Mouse (Mus musculus) hindbrain, embryonic 10.5 days (tissue): ENCODE results near the gene Ccdc84. TPM values are rescaled to one million over a fixed set of nuclear protein-coding genes. Genes with fewer than 3 reads are reported as not detected.
"Not testable (repeated sequence)": the region's sequence is repeated elsewhere in the genome, so short reads cannot be mapped to it uniquely, and the experiment has no call there.

Experiments
- DNase-seq: peaks from one replicate; pipeline ENCODE4 v3.0.0-alpha.2; 2017; ENCODE audit warnings: low spot score
- H3K27ac ChIP-seq: fragments of 300-500 bp; sonication (generic); 2 replicates; pipeline ENCODE4 v1.5.1; 2016; ENCODE audit warnings: mild to moderate bottlenecking, moderate library complexity
- H3K27me3 ChIP-seq: fragments of 300-500 bp; sonication (generic); 2 replicates; pipeline ENCODE4 v1.6.1; 2016; ENCODE audit warnings: mild to moderate bottlenecking; ENCODE audit not compliant: poor library complexity, insufficient read depth, severe bottlenecking
- H3K36me3 ChIP-seq: fragments of 300-500 bp; sonication (generic); 2 replicates; pipeline ENCODE4 v1.6.1; 2016; ENCODE audit warnings: mild to moderate bottlenecking, moderate library complexity
- H3K4me1 ChIP-seq: fragments of 300-500 bp; sonication (generic); replicated peaks from 2 replicates; pipeline ENCODE4 v1.6.1; 2016; ENCODE audit warnings: mild to moderate bottlenecking
- H3K4me3 ChIP-seq: fragments of 300-500 bp; sonication (generic); 2 replicates; pipeline ENCODE4 v1.5.1; 2016; ENCODE audit warnings: mild to moderate bottlenecking, moderate library complexity
- H3K9me3 ChIP-seq: fragments of 300-500 bp; sonication (generic); 2 replicates; pipeline ENCODE4 v1.6.1; 2016; ENCODE audit warnings: mild to moderate bottlenecking, moderate library complexity
- WGBS: fragments of 180-500 bp; shearing (Covaris S2); methylation state at CpG from one replicate; pipeline ENCODE4 v1.1.7; 2016; 5-methylcytosine and 5-hydroxymethylcytosine counted together
- polyA plus RNA-seq: library from polyadenylated mRNA; unstranded; fragments of >200 nt; fragmentation: Nextera tagmentation; extraction: Ambion mirVana; gene quantifications from 2 replicates; pipeline ENCODE4 v1.2.1, GENCODE M21; 2016

Gene Ccdc84
- polyA plus RNA-seq, 1 experiment from 2014 or later: 27.7 TPM

- Histone ChIP-seq H3K27me3 (no peaks in the 10 kb centered on the region), H3K9me3 (0 out of 2 replicates have a peak, but pooled peaks cover 5% of the 10 kb centered on the region), H3K4me1 (peaks cover 14% of the 10 kb centered on the region), H3K27ac (no peak overlapping the region), H3K36me3 (peaks cover 11% of the 10 kb centered on the region), H3K4me3 (no peak overlapping the region)
- WGBS: 74% methylated on average over 5 of the region's 5 CpGs
- DNase-seq: no peak
Observed at GRCm38 (mm10) chr9:44420280-44420898, 2.0 kb upstream of the Ccdc84 start.

DNA sequence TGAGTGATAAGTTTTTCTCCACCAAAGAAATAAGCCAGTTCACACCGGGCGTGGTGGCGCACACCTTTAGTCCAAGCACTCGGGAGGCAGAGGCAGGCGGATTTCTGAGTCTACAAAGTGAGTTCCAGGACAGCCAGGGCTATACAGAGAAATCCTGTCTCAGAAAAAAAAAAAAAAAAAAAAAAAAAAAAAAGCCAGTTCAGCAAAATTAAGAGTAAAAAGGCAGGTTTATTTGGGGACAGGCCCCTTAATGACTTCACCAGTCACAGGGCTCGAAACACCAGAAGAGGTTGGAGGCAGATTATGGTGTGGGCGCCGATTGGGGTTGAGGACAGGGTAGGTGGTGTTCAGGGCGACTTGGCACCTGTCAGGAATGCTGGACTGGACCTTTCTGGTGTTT lies 1.4 kb upstream of the Ccdc84 start:
- peaks cover 14% of the 10 kb centered on the region for H3K36me3 ChIP-seq
- not testable (repeated sequence) for H3K27ac ChIP-seq, H3K9me3 ChIP-seq, H3K27me3 ChIP-seq, DNase-seq, H3K4me3 ChIP-seq
- WGBS: 94% methylated on average over 9 of the region's 9 CpGs
- H3K4me1 ChIP-seq: peaks cover 14% of the 10 kb centered on the region

DNA sequence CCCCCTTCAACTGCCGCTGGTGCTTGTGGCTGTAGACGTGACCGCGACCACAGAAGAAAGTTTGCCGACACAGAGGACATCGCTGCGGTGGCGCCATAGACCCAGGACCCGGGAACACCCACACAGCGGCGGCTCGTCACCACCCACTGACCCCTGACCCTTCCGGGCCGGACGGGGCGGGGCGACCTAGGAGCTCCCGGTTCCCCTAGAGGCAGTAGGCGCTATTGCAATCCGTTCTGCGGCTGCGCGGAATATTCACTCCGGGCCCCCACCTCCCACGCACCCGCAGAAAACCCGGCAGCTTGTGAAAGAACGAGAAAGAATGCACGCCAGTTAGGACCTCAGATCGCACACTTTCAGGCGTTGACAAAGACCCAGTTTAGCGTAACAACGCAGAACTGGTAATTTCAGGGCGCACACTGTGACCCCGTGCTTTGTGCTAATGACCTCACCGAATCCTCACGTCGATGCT lies 441 bp downstream of the Ccdc84 start:
- peak overlapping the region; percentile 92 for H3K27ac ChIP-seq
- H3K27me3 ChIP-seq: no peaks in the 10 kb centered on the region
- peaks cover 32% of the 10 kb centered on the region for H3K36me3 ChIP-seq
- H3K4me1 ChIP-seq: peaks cover 14% of the 10 kb centered on the region
- WGBS: under 1% methylated on average over 38 of the region's 38 CpGs
- peak; percentile 92 for DNase-seq
- H3K4me3 ChIP-seq: peak overlapping the region; percentile 85
- H3K9me3 ChIP-seq: 0 out of 2 replicates have a peak, but pooled peaks cover 5% of the 10 kb centered on the region

DNA sequence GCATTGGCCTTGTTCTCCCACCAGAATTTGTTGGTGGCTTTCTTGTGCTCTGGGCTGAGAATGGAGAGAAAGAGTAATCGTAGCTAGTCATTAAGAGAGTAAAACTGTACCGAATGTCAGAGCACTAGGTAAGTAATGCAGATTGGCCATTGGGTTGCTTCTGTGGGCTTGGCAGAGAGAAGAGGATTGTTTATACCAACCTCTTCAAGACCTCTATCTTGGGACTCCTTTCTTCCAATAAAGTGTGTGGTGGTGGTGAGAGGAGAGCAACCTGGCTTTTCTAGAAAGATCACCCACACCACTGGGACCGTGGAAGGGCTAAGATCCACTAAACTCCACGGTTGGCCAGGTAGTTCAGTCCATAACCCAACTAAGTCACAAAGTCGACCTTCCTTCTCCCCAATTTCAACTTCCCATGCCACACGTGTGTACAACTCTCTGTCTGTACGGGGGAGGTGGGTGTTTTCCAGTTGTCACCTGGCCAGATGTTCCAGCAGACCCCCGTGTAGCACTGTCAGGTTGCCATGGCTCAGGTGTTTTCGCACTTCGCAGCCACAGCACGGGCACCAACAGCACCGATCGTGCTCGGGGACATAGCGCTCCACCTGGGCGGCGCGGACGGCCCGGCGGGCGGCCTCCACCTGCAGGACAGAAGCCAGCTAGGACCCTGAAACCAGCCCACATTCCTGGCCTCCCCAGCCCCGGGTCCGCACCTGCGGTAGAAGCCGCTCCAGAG lies 1.0 kb downstream of the Ccdc84 start:
- no peak for DNase-seq
- Histone ChIP-seq H3K27me3 (no peaks in the 10 kb centered on the region), H3K4me3 (peak overlapping the region; percentile 85), H3K36me3 (peaks cover 39% of the 10 kb centered on the region), H3K9me3 (0 out of 2 replicates have a peak, but pooled peaks cover 5% of the 10 kb centered on the region), H3K27ac (peak overlapping the region; percentile 92), H3K4me1 (peaks cover 14% of the 10 kb centered on the region)
- 9% methylated on average over 26 of the region's 26 CpGs for WGBS

GRCm38 (mm10) chr9:44412781-44413180 lies 5.6 kb downstream of the Ccdc84 start:
- no peak overlapping the region for H3K4me3 ChIP-seq
- peaks cover 21% of the 10 kb centered on the region for H3K4me1 ChIP-seq
- DNase-seq: no peak
- no peaks in the 10 kb centered on the region for H3K9me3 ChIP-seq
- peaks cover 76% of the 10 kb centered on the region for H3K36me3 ChIP-seq
- H3K27me3 ChIP-seq: no peaks in the 10 kb centered on the region
- WGBS: 90% methylated on average over 2 of the region's 2 CpGs
- H3K27ac ChIP-seq: no peak overlapping the region

GRCm38 (mm10) chr9:44412306-44412705 lies 6.1 kb downstream of the Ccdc84 start:
- no peak overlapping the region for H3K4me3 ChIP-seq
- H3K27ac ChIP-seq: no peak overlapping the region
- peaks cover 76% of the 10 kb centered on the region for H3K36me3 ChIP-seq
- H3K27me3 ChIP-seq: no peaks in the 10 kb centered on the region
- DNase-seq: no peak
- peaks cover 17% of the 10 kb centered on the region for H3K4me1 ChIP-seq
- WGBS: 88% methylated on average over 4 of the region's 4 CpGs
- no peaks in the 10 kb centered on the region for H3K9me3 ChIP-seq

DNA sequence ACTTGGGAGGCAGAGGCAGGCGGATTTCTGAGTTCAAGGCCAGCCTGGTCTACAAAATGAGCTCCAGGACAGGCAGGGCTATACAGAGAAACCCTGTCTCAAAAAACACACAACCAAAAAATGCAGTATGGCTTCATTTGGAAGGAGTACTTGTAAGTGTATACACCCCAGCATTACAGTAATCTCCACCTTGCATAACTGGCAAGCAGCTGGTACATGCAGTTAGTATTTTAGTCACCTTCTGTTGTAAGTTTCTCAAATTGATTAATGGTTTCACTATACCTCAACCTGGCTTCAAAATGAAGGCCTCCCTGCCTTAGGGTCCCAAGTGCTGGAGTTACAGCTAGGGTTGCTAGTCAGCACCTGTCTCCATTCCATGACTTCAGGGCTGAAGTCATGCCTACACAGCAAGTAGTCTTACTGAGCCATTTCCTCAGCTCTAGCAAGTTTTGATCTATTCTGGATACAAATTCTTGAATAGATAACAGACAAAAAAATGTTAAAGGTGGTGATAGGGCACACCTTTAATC lies 6.7 kb downstream of the Ccdc84 start:
- Histone ChIP-seq H3K4me3 (no peak overlapping the region), H3K4me1 (peaks cover 13% of the 10 kb centered on the region), H3K27me3 (no peaks in the 10 kb centered on the region), H3K36me3 (peaks cover 76% of the 10 kb centered on the region), H3K27ac (no peak overlapping the region), H3K9me3 (no peaks in the 10 kb centered on the region)
- 86% methylated on average over 1 of the region's 1 CpGs for WGBS
- no peak for DNase-seq

- no peak for DNase-seq
- H3K9me3 ChIP-seq: no peaks in the 10 kb centered on the region
- peaks cover 71% of the 10 kb centered on the region for H3K36me3 ChIP-seq
- no peak overlapping the region for H3K4me3 ChIP-seq
- H3K27ac ChIP-seq: no peak overlapping the region
- peaks cover 17% of the 10 kb centered on the region for H3K4me1 ChIP-seq
- H3K27me3 ChIP-seq: no peaks in the 10 kb centered on the region
- 90% methylated on average over 2 of the region's 2 CpGs for WGBS
Observed at GRCm38 (mm10) chr9:44410647-44411336, 7.6 kb downstream of the Ccdc84 start.

DNA sequence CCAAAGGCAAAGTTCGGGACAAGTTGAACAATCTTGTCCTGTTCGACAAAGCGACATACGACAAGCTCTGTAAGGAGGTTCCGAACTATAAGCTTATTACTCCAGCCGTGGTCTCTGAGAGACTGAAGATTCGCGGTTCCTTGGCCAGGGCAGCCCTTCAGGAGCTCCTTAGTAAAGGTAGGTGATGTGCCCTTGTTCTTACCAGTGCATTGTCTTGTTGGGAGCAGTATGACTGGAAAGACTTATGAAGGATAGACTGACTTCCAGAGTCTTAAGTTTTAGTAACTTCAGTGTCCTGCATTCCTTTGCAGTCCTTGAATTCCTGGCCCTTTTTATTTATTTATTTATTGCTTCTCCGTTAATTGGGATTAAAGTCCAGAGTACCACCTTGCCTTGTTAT lies 9.7 kb downstream of the Ccdc84 start:
- H3K36me3 ChIP-seq: peaks cover 75% of the 10 kb centered on the region
- WGBS: 84% methylated on average over 9 of the region's 9 CpGs
- H3K27me3 ChIP-seq, H3K9me3 ChIP-seq, H3K27ac ChIP-seq, DNase-seq: not testable (repeated sequence)
- peaks cover 25% of the 10 kb centered on the region for H3K4me1 ChIP-seq
- peak overlapping the region; percentile 83 for H3K4me3 ChIP-seq

DNA sequence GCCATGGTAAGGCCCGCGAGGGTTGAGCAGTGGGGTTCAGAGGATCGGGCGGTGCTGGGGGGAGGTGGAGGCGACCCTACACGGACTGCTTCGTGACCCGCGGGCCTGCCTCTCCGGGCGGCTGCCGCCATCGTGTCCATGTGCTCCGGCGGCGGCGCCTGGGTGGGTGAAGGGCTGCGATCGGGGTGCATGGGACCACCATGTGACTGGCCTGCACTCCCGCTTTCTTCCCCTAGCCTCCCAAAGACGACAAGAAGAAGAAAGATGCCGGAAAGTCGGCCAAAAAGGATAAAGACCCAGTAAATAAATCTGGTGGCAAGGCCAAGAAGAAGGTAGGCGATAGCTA lies 10.6 kb downstream of the Ccdc84 start:
- DNase-seq: no peak
- Histone ChIP-seq H3K4me1 (peaks cover 25% of the 10 kb centered on the region), H3K4me3 (peak overlapping the region; percentile 83), H3K27me3 (no peaks in the 10 kb centered on the region), H3K9me3 (no peaks in the 10 kb centered on the region), H3K36me3 (peaks cover 74% of the 10 kb centered on the region), H3K27ac (peak overlapping the region; percentile 94)
- WGBS: under 1% methylated on average over 24 of the region's 24 CpGs

GRCm38 (mm10) chr9:44406906-44407751 lies 11.2 kb downstream of the Ccdc84 start, which contains the start of the genes Rps25 and Trappc4:
Rps25 (plus strand) TSS chr9:44407139.
Trappc4 (minus strand) TSS chr9:44407600.
- Histone ChIP-seq H3K4me1 (peaks cover 25% of the 10 kb centered on the region), H3K4me3 (peak within 1 kb of the TSS; percentile 83), H3K36me3 (peaks cover 74% of the 10 kb centered on the region), H3K27ac (peak within 1 kb of the TSS; percentile 94), H3K27me3 (no peaks in the 10 kb centered on the region), H3K9me3 (no peaks in the 10 kb centered on the region)
- WGBS: under 1% methylated on average over 51 of the region's 51 CpGs
- DNase-seq: peak; percentile 96

DNA sequence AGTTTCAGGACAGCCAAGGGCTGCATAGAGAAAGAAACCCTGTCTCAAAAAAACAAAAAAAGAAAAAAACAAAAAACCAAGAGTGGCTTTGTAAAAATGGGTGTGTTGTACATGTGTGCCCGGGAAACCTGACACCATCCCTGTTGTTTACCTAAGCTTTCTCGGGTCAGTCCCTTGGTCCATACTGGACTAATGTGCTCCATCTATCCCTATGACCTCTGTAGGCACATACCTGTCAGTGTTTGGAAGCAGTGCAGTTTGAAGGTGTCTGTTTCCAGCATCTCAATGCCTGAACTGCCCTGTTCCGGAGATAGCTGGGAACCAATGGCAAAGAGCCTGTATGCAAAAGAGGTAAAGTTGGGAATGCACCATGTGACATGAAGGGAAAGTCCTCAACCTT lies 13.4 kb downstream of the Ccdc84 start:
- Histone ChIP-seq H3K4me3 (no peak overlapping the region), H3K9me3 (no peaks in the 10 kb centered on the region), H3K4me1 (peaks cover 25% of the 10 kb centered on the region), H3K27me3 (no peaks in the 10 kb centered on the region), H3K36me3 (peaks cover 74% of the 10 kb centered on the region), H3K27ac (no peak overlapping the region)
- no peak for DNase-seq
- WGBS: 85% methylated on average over 3 of the region's 3 CpGs
